In the genomic region with DNA sequence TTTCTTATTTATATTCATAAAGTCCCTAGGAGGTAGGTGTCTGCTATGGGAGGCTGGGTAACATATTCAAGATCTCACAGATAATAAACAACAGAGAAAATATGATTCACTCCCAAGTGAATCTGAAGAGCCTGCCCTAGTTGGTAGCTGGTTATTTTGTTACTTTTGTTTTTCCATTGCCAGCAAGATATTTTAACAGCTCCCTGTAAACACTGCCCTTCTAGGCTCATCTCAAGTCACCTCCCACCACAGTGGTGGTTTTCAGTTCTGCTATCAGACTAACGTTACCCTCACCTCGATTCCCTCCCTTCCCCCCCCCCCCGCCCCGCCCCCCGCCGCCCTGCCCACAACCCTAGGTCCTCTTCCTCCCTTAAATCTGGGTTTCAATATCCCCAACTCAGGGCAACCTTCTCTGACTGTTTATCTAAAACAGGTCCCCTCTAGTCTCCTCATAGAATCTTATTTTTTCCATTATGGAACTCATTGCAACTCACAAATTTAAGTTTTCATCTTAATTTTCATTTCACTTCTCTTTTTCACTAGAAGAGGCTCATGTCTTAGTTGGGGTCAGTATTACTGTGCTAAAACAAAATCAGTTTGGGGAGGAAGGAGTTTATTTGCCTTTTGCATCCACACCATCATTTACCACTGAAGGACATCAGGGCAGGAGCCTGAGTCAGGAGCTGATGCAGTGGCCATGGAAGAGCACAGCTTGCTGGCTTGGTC, we compare ENCODE assay signal across 10 mouse cellular contexts. TPM values are rescaled to one million over a fixed set of nuclear protein-coding genes. Genes with fewer than 3 reads are reported as not detected.
DNase-seq lines count a peak whose midpoint lies in the region; ATAC-seq lines count a peak whose summit lies in the region.
"Had no signal": no experiment of that assay in that cellular context is flagged by ENCODE, and none has a peak within 500 bp of the region (broad histone marks: within the 10 kb centered on the region; RNA-seq: fewer than 3 reads in every experiment).

No protein-coding gene starts in this region.

- DNase-seq in kidney, adult 9 months: peak; percentile 26
- DNase-seq in kidney, adult 18-20 months: no peak
- peak; percentile 58 for DNase-seq in A20 (ENCODE audit: low read depth, low spot score)
- DNase-seq in heart, postnatal 4 days: no peak
- no peak for DNase-seq in cerebellum, postnatal 10 days
- DNase-seq in cerebellum, adult 18-20 months: no peak
- DNase-seq: kidney, adult 11 months; left cerebral cortex, postnatal 4 days had no signal

- ATAC-seq in activated CD4-positive, CD25-positive, alpha-beta regulatory T cell, adult 4 months: peak; percentile 33
- ATAC-seq in monocyte, adult 5-6 weeks (replicated peaks; ENCODE audit: insufficient number of reproducible peaks, low FRiP score, low TSS enrichment, poor library complexity, severe bottlenecking): 0 out of 2 replicates have a peak, but pooled peaks have one; percentile 23

RNA-seq across cellular contexts. Expression of a gene that starts 6.2 kb away (rescaled TPM):
- polyA plus RNA-seq in activated CD4-positive, CD25-positive, alpha-beta regulatory T cell, adult 4 months (2017; shearing (Covaris generic)): 1,000 to 10,000 TPM; 1,196 to 1,341 TPM
- 811 to 1,204 TPM (median 873 TPM) in 3 replicates for total RNA-seq in monocyte, adult 5-6 weeks (2017)
- total RNA-seq in heart, postnatal 4 days (2021): 100 to 1,000 TPM; 174 to 179 TPM

RNA-seq across cellular contexts. Expression of a gene that starts 28.4 kb away (rescaled TPM):
- polyA plus RNA-seq in activated CD4-positive, CD25-positive, alpha-beta regulatory T cell, adult 4 months (2017; shearing (Covaris generic)): 1,000 to 10,000 TPM; 1,103 to 1,136 TPM
- 59.1 to 65.2 TPM (median 61.9 TPM) in 3 replicates for total RNA-seq in monocyte, adult 5-6 weeks (2017)
- 100 to 1,000 TPM; 243 to 300 TPM for total RNA-seq in heart, postnatal 4 days (2021)

Comparison
In these comparisons a context has a peak if more than half of its experiments do, and no peak if none do; other contexts are left out.
1. DNase-seq: peak in kidney, adult 9 months (single experiment) and A20 (single experiment); none in kidney, adult 18-20 months (single experiment), heart, postnatal 4 days (single experiment), cerebellum, postnatal 10 days (0 of 2) and cerebellum, adult 18-20 months (0 of 2).